Mouse (Mus musculus): ENCODE results near the gene C2cd3. TPM values are rescaled to one million over a fixed set of nuclear protein-coding genes. Genes with fewer than 3 reads are reported as not detected.

Gene C2cd3
- total and polyA plus RNA-seq, 2 experiments from 2014 or later: 5.5 to 29.8 TPM

- Histone ChIP-seq H3K4me1 (ENCODE audit: control insufficient read depth, insufficient read depth) (no peaks in the 10 kb centered on the region; the same call in 1 of the 2 replicates), H3K4me3 (ENCODE audit: low read depth, low read length) (no peak overlapping the region), H3K36me3 (replicated peaks; ENCODE audit: control insufficient read depth, insufficient read depth, low read length) (peaks cover 56% of the 10 kb centered on the region), H3K4me2 (ENCODE audit: low read depth, low read length) (no peak overlapping the region), H3K9me3 (replicated peaks; ENCODE audit: control insufficient read depth, low read length) (no peaks in the 10 kb centered on the region), H3K27me3 (ENCODE audit: control insufficient read depth, insufficient read depth, low read length) (no peaks in the 10 kb centered on the region), H3K9ac (replicated peaks; ENCODE audit: low read depth, low read length) (no peak overlapping the region), H3K27ac (ENCODE audit: low read depth) (no peak overlapping the region)
- WGBS: 78% methylated on average over 4 of the region's 4 CpGs
- DNase-seq (ENCODE audit: low spot score) (no peak), ATAC-seq (ENCODE audit: insufficient read depth, low read depth) (no peak)
- no peak for TF ChIP-seq EP300 (IDR thresholded peaks at IDR 0.05; ENCODE audit: low read depth)
- TF ChIP-seq CTCF (IDR thresholded peaks at IDR 0.05; ENCODE audit: low read depth): no peak
Measured at GRCm38 (mm10) chr7:100402715-100403114, 30.7 kb downstream of the C2cd3 start.

GRCm38 (mm10) chr7:100407677-100408076 is 35.6 kb downstream of the C2cd3 start:
- Histone ChIP-seq H3K36me3 (replicated peaks; ENCODE audit: control insufficient read depth, insufficient read depth, low read length) (peaks cover 63% of the 10 kb centered on the region), H3K4me2 (ENCODE audit: low read depth, low read length) (no peak overlapping the region), H3K4me3 (ENCODE audit: low read depth, low read length) (no peak overlapping the region), H3K27ac (ENCODE audit: low read depth) (no peak overlapping the region), H3K9me3 (replicated peaks; ENCODE audit: control insufficient read depth, low read length) (no peaks in the 10 kb centered on the region), H3K4me1 (ENCODE audit: control insufficient read depth, insufficient read depth) (no peaks in the 10 kb centered on the region), H3K9ac (replicated peaks; ENCODE audit: low read depth, low read length) (no peak overlapping the region), H3K27me3 (ENCODE audit: control insufficient read depth, insufficient read depth, low read length) (no peaks in the 10 kb centered on the region)
- DNase-seq (ENCODE audit: low spot score) (no peak), ATAC-seq (ENCODE audit: insufficient read depth, low read depth) (no peak)
- WGBS: 88% methylated on average over 5 of the region's 5 CpGs
- TF ChIP-seq EP300 (IDR thresholded peaks at IDR 0.05; ENCODE audit: low read depth) (no peak), CTCF (IDR thresholded peaks at IDR 0.05; ENCODE audit: low read depth) (no peak)

GRCm38 (mm10) chr7:100408684-100409083 is 36.7 kb downstream of the C2cd3 start:
- no peak for DNase-seq (ENCODE audit: low spot score)
- H3K4me1 ChIP-seq (ENCODE audit: control insufficient read depth, insufficient read depth): no peaks in the 10 kb centered on the region
- whole genome bisulfite sequencing: 88% methylated on average over 4 of the region's 4 CpGs
- H3K9ac ChIP-seq (replicated peaks; ENCODE audit: low read depth, low read length): no peak overlapping the region
- H3K27ac ChIP-seq (ENCODE audit: low read depth): no peak overlapping the region
- TF ChIP-seq EP300 (IDR thresholded peaks at IDR 0.05; ENCODE audit: low read depth) (no peak), CTCF (IDR thresholded peaks at IDR 0.05; ENCODE audit: low read depth) (no peak)
- no peak for ATAC-seq (ENCODE audit: insufficient read depth, low read depth)
- H3K4me2 ChIP-seq (ENCODE audit: low read depth, low read length): no peak overlapping the region
- peaks cover 62% of the 10 kb centered on the region for H3K36me3 ChIP-seq (replicated peaks; ENCODE audit: control insufficient read depth, insufficient read depth, low read length)
- H3K4me3 ChIP-seq (ENCODE audit: low read depth, low read length): no peak overlapping the region
- H3K9me3 ChIP-seq (replicated peaks; ENCODE audit: control insufficient read depth, low read length): no peaks in the 10 kb centered on the region
- H3K27me3 ChIP-seq (ENCODE audit: control insufficient read depth, insufficient read depth, low read length): no peaks in the 10 kb centered on the region

- WGBS: 89% methylated on average over 3 of the region's 3 CpGs
- no peak overlapping the region for H3K4me3 ChIP-seq (ENCODE audit: low read depth, low read length)
- H3K36me3 ChIP-seq (replicated peaks; ENCODE audit: control insufficient read depth, insufficient read depth, low read length): peaks cover 69% of the 10 kb centered on the region
- ATAC-seq (ENCODE audit: insufficient read depth, low read depth) (no peak), DNase-seq (ENCODE audit: low spot score) (no peak)
- no peak overlapping the region for H3K4me2 ChIP-seq (ENCODE audit: low read depth, low read length)
- H3K27ac ChIP-seq (ENCODE audit: low read depth): no peak overlapping the region
- no peaks in the 10 kb centered on the region for H3K9me3 ChIP-seq (replicated peaks; ENCODE audit: control insufficient read depth, low read length)
- TF ChIP-seq EP300 (IDR thresholded peaks at IDR 0.05; ENCODE audit: low read depth) (no peak), CTCF (IDR thresholded peaks at IDR 0.05; ENCODE audit: low read depth) (no peak)
- H3K9ac ChIP-seq (replicated peaks; ENCODE audit: low read depth, low read length): no peak overlapping the region
- no peaks in the 10 kb centered on the region for H3K4me1 ChIP-seq (ENCODE audit: control insufficient read depth, insufficient read depth)
- no peaks in the 10 kb centered on the region for H3K27me3 ChIP-seq (ENCODE audit: control insufficient read depth, insufficient read depth, low read length)
Measured at GRCm38 (mm10) chr7:100425795-100426194, 53.8 kb downstream of the C2cd3 start.

- no peak for ATAC-seq (ENCODE audit: insufficient read depth, low read depth)
- H3K36me3 ChIP-seq (replicated peaks; ENCODE audit: control insufficient read depth, insufficient read depth, low read length): peaks cover 69% of the 10 kb centered on the region
- no peak overlapping the region for H3K27ac ChIP-seq (ENCODE audit: low read depth)
- WGBS: 29% methylated on average over 3 of the region's 3 CpGs
- H3K27me3 ChIP-seq (ENCODE audit: control insufficient read depth, insufficient read depth, low read length): no peaks in the 10 kb centered on the region
- H3K4me2 ChIP-seq (ENCODE audit: low read depth, low read length): no peak overlapping the region
- DNase-seq (ENCODE audit: low spot score): peak; percentile 66
- no peaks in the 10 kb centered on the region for H3K4me1 ChIP-seq (ENCODE audit: control insufficient read depth, insufficient read depth)
- no peak overlapping the region for H3K9ac ChIP-seq (replicated peaks; ENCODE audit: low read depth, low read length)
- H3K4me3 ChIP-seq (ENCODE audit: low read depth, low read length): no peak overlapping the region
- no peaks in the 10 kb centered on the region for H3K9me3 ChIP-seq (replicated peaks; ENCODE audit: control insufficient read depth, low read length)
- TF ChIP-seq CTCF (IDR thresholded peaks at IDR 0.05; ENCODE audit: low read depth) (peak; percentile 96), EP300 (IDR thresholded peaks at IDR 0.05; ENCODE audit: low read depth) (no peak)
Measured at GRCm38 (mm10) chr7:100429102-100429501, 57.1 kb downstream of the C2cd3 start.

GRCm38 (mm10) chr7:100429911-100430310 is 57.9 kb downstream of the C2cd3 start:
- no peaks in the 10 kb centered on the region for H3K27me3 ChIP-seq (ENCODE audit: control insufficient read depth, insufficient read depth, low read length)
- no peak overlapping the region for H3K9ac ChIP-seq (replicated peaks; ENCODE audit: low read depth, low read length)
- ATAC-seq (ENCODE audit: insufficient read depth, low read depth) (no peak), DNase-seq (ENCODE audit: low spot score) (no peak)
- H3K27ac ChIP-seq (ENCODE audit: low read depth): no peak overlapping the region
- no peak overlapping the region for H3K4me2 ChIP-seq (ENCODE audit: low read depth, low read length)
- no peak overlapping the region for H3K4me3 ChIP-seq (ENCODE audit: low read depth, low read length)
- H3K36me3 ChIP-seq (replicated peaks; ENCODE audit: control insufficient read depth, insufficient read depth, low read length): peaks cover 62% of the 10 kb centered on the region
- TF ChIP-seq CTCF (IDR thresholded peaks at IDR 0.05; ENCODE audit: low read depth): no peak
- no peak for TF ChIP-seq EP300 (IDR thresholded peaks at IDR 0.05; ENCODE audit: low read depth)
- WGBS: 81% methylated on average over 11 of the region's 11 CpGs
- H3K9me3 ChIP-seq (replicated peaks; ENCODE audit: control insufficient read depth, low read length): no peaks in the 10 kb centered on the region
- no peaks in the 10 kb centered on the region for H3K4me1 ChIP-seq (ENCODE audit: control insufficient read depth, insufficient read depth)

Measured in heart, postnatal 0 days (tissue).